Mouse (Mus musculus): ENCODE results near the gene Sytl3. TPM values are rescaled to one million over a fixed set of nuclear protein-coding genes. Genes with fewer than 3 reads are reported as not detected.

Sytl3 gene
- polyA plus RNA-seq, 1 experiment from 2014 or later: 0.79 TPM

- Histone ChIP-seq H3K9me3 (ENCODE audit: control insufficient read depth, low read length) (no peaks in the 10 kb centered on the region), H3K4me1 (ENCODE audit: control insufficient read depth, insufficient read depth, low read length) (peaks cover 19% of the 10 kb centered on the region), H3K27me3 (ENCODE audit: control insufficient read depth, insufficient read depth, low read length) (no peaks in the 10 kb centered on the region), H3K36me3 (ENCODE audit: control insufficient read depth, insufficient read depth, low read length) (no peaks in the 10 kb centered on the region), H3K4me2 (ENCODE audit: low read depth, low read length) (no peak overlapping the region), H3K4me3 (ENCODE audit: low read depth, low read length) (no peak overlapping the region), H3K27ac (ENCODE audit: low read depth, low read length) (no peak overlapping the region), H3K9ac (replicated peaks; ENCODE audit: low read depth, low read length) (no peak overlapping the region)
- WGBS: 69% methylated on average over 7 of the region's 7 CpGs
- ATAC-seq (ENCODE audit: low read depth): no peak
Observed at GRCm38 (mm10) chr17:6764227-6764593, 105.3 kb downstream of the Sytl3 start.

- Histone ChIP-seq H3K27me3 (ENCODE audit: control insufficient read depth, insufficient read depth, low read length) (no peaks in the 10 kb centered on the region), H3K4me1 (ENCODE audit: control insufficient read depth, insufficient read depth, low read length) (peaks cover 19% of the 10 kb centered on the region), H3K4me2 (ENCODE audit: low read depth, low read length) (no peak overlapping the region), H3K9ac (replicated peaks; ENCODE audit: low read depth, low read length) (no peak overlapping the region), H3K27ac (ENCODE audit: low read depth, low read length) (no peak overlapping the region), H3K9me3 (ENCODE audit: control insufficient read depth, low read length) (no peaks in the 10 kb centered on the region), H3K4me3 (ENCODE audit: low read depth, low read length) (no peak overlapping the region), H3K36me3 (ENCODE audit: control insufficient read depth, insufficient read depth, low read length) (no peaks in the 10 kb centered on the region)
- no peak for ATAC-seq (ENCODE audit: low read depth)
- WGBS: 73% methylated on average over 4 of the region's 4 CpGs
Observed at GRCm38 (mm10) chr17:6764730-6765129, 105.8 kb downstream of the Sytl3 start.

- no peak overlapping the region for H3K27ac ChIP-seq (ENCODE audit: low read depth, low read length)
- H3K4me1 ChIP-seq (ENCODE audit: control insufficient read depth, insufficient read depth, low read length): peaks cover 22% of the 10 kb centered on the region
- H3K4me3 ChIP-seq (ENCODE audit: low read depth, low read length): no peak overlapping the region
- H3K27me3 ChIP-seq (ENCODE audit: control insufficient read depth, insufficient read depth, low read length): no peaks in the 10 kb centered on the region
- no peaks in the 10 kb centered on the region for H3K9me3 ChIP-seq (ENCODE audit: control insufficient read depth, low read length)
- no peak for ATAC-seq (ENCODE audit: low read depth)
- no peak overlapping the region for H3K4me2 ChIP-seq (ENCODE audit: low read depth, low read length)
- WGBS: 27% methylated on average over 2 of the region's 2 CpGs
- H3K36me3 ChIP-seq (ENCODE audit: control insufficient read depth, insufficient read depth, low read length): no peaks in the 10 kb centered on the region
- no peak overlapping the region for H3K9ac ChIP-seq (replicated peaks; ENCODE audit: low read depth, low read length)
Observed at GRCm38 (mm10) chr17:6765886-6766285, 107.0 kb downstream of the Sytl3 start.

GRCm38 (mm10) chr17:6766823-6767222 is 107.9 kb downstream of the Sytl3 start:
- H3K4me1 ChIP-seq (ENCODE audit: control insufficient read depth, insufficient read depth, low read length): peaks cover 22% of the 10 kb centered on the region
- H3K9me3 ChIP-seq (ENCODE audit: control insufficient read depth, low read length): no peaks in the 10 kb centered on the region
- ATAC-seq (ENCODE audit: low read depth): no peak
- H3K9ac ChIP-seq (replicated peaks; ENCODE audit: low read depth, low read length): no peak overlapping the region
- H3K27ac ChIP-seq (ENCODE audit: low read depth, low read length): no peak overlapping the region
- no peaks in the 10 kb centered on the region for H3K36me3 ChIP-seq (ENCODE audit: control insufficient read depth, insufficient read depth, low read length)
- H3K27me3 ChIP-seq (ENCODE audit: control insufficient read depth, insufficient read depth, low read length): no peaks in the 10 kb centered on the region
- WGBS: 81% methylated on average over 4 of the region's 4 CpGs
- no peak overlapping the region for H3K4me2 ChIP-seq (ENCODE audit: low read depth, low read length)
- H3K4me3 ChIP-seq (ENCODE audit: low read depth, low read length): no peak overlapping the region

- no peak overlapping the region for H3K4me3 ChIP-seq (ENCODE audit: low read depth, low read length)
- H3K27ac ChIP-seq (ENCODE audit: low read depth, low read length): no peak overlapping the region
- no peaks in the 10 kb centered on the region for H3K27me3 ChIP-seq (ENCODE audit: control insufficient read depth, insufficient read depth, low read length)
- H3K4me2 ChIP-seq (ENCODE audit: low read depth, low read length): no peak overlapping the region
- 75% methylated on average over 5 of the region's 5 CpGs for WGBS
- no peak overlapping the region for H3K9ac ChIP-seq (replicated peaks; ENCODE audit: low read depth, low read length)
- peaks cover 22% of the 10 kb centered on the region for H3K4me1 ChIP-seq (ENCODE audit: control insufficient read depth, insufficient read depth, low read length)
- no peak for ATAC-seq (ENCODE audit: low read depth)
- H3K9me3 ChIP-seq (ENCODE audit: control insufficient read depth, low read length): no peaks in the 10 kb centered on the region
- H3K36me3 ChIP-seq (ENCODE audit: control insufficient read depth, insufficient read depth, low read length): no peaks in the 10 kb centered on the region
Observed at GRCm38 (mm10) chr17:6767771-6768170, 108.9 kb downstream of the Sytl3 start.

- Histone ChIP-seq H3K4me2 (ENCODE audit: low read depth, low read length) (no peak overlapping the region), H3K27me3 (ENCODE audit: control insufficient read depth, insufficient read depth, low read length) (no peaks in the 10 kb centered on the region), H3K9me3 (ENCODE audit: control insufficient read depth, low read length) (no peaks in the 10 kb centered on the region), H3K4me1 (ENCODE audit: control insufficient read depth, insufficient read depth, low read length) (peaks cover 19% of the 10 kb centered on the region), H3K4me3 (ENCODE audit: low read depth, low read length) (no peak overlapping the region), H3K9ac (replicated peaks; ENCODE audit: low read depth, low read length) (no peak overlapping the region), H3K27ac (ENCODE audit: low read depth, low read length) (no peak overlapping the region), H3K36me3 (ENCODE audit: control insufficient read depth, insufficient read depth, low read length) (no peaks in the 10 kb centered on the region)
- no peak for ATAC-seq (ENCODE audit: low read depth)
- 90% methylated on average over 5 of the region's 5 CpGs for WGBS
Observed at GRCm38 (mm10) chr17:6768301-6768788, 109.5 kb downstream of the Sytl3 start.

GRCm38 (mm10) chr17:6769602-6770001 is 110.7 kb downstream of the Sytl3 start:
- Histone ChIP-seq H3K4me3 (ENCODE audit: low read depth, low read length) (no peak overlapping the region), H3K4me1 (ENCODE audit: control insufficient read depth, insufficient read depth, low read length) (peaks cover 14% of the 10 kb centered on the region), H3K9ac (replicated peaks; ENCODE audit: low read depth, low read length) (no peak overlapping the region), H3K9me3 (ENCODE audit: control insufficient read depth, low read length) (no peaks in the 10 kb centered on the region), H3K36me3 (ENCODE audit: control insufficient read depth, insufficient read depth, low read length) (no peaks in the 10 kb centered on the region), H3K27ac (ENCODE audit: low read depth, low read length) (peak overlapping the region; percentile 55), H3K27me3 (ENCODE audit: control insufficient read depth, insufficient read depth, low read length) (no peaks in the 10 kb centered on the region), H3K4me2 (ENCODE audit: low read depth, low read length) (no peak overlapping the region)
- 31% methylated on average over 4 of the region's 4 CpGs for WGBS
- ATAC-seq (ENCODE audit: low read depth): peak; percentile 51; the same call in 1 of the 2 replicates

GRCm38 (mm10) chr17:6771661-6772489 is 113.0 kb downstream of the Sytl3 start:
- Histone ChIP-seq H3K4me3 (ENCODE audit: low read depth, low read length) (no peak overlapping the region), H3K9me3 (ENCODE audit: control insufficient read depth, low read length) (no peaks in the 10 kb centered on the region), H3K4me1 (ENCODE audit: control insufficient read depth, insufficient read depth, low read length) (peaks cover 6% of the 10 kb centered on the region), H3K4me2 (ENCODE audit: low read depth, low read length) (no peak overlapping the region), H3K27ac (ENCODE audit: low read depth, low read length) (no peak overlapping the region), H3K36me3 (ENCODE audit: control insufficient read depth, insufficient read depth, low read length) (no peaks in the 10 kb centered on the region), H3K27me3 (ENCODE audit: control insufficient read depth, insufficient read depth, low read length) (no peaks in the 10 kb centered on the region), H3K9ac (replicated peaks; ENCODE audit: low read depth, low read length) (no peak overlapping the region)
- WGBS: 86% methylated on average over 16 of the region's 16 CpGs
- ATAC-seq (ENCODE audit: low read depth): no peak

GRCm38 (mm10) chr17:6772490-6772773 is 113.5 kb downstream of the Sytl3 start:
- H3K9ac ChIP-seq (replicated peaks; ENCODE audit: low read depth, low read length): no peak overlapping the region
- 83% methylated on average over 5 of the region's 5 CpGs for WGBS

More at GRCm38 (mm10) chr17:6772490-6772773, 113.5 kb downstream of the Sytl3 start:
- ATAC-seq (ENCODE audit: low read depth): no peak
- Histone ChIP-seq H3K27me3 (ENCODE audit: control insufficient read depth, insufficient read depth, low read length) (no peaks in the 10 kb centered on the region), H3K36me3 (ENCODE audit: control insufficient read depth, insufficient read depth, low read length) (no peaks in the 10 kb centered on the region), H3K9me3 (ENCODE audit: control insufficient read depth, low read length) (no peaks in the 10 kb centered on the region), H3K27ac (ENCODE audit: low read depth, low read length) (no peak overlapping the region), H3K4me2 (ENCODE audit: low read depth, low read length) (no peak overlapping the region), H3K4me1 (ENCODE audit: control insufficient read depth, insufficient read depth, low read length) (peaks cover 6% of the 10 kb centered on the region), H3K4me3 (ENCODE audit: low read depth, low read length) (no peak overlapping the region)

Data from neural tube, embryonic 14.5 days (tissue).